Mouse (Mus musculus) midbrain, embryonic 13.5 days (tissue): Measurements from ENCODE around the gene Acvr1b. TPM values are rescaled to one million over a fixed set of nuclear protein-coding genes. Genes with fewer than 3 reads are reported as not detected.

Experiments used
- ATAC-seq: fragments of 200-750 bp; cut with Nextera tagmentation; 2 replicates; pipeline ENCODE4 v1.8.0; 2017; ENCODE audit warnings: mild to moderate bottlenecking, moderate TSS enrichment, moderate library complexity
- H3K27ac ChIP-seq: fragments of 300-500 bp; sonication (generic); 2 replicates; pipeline ENCODE4 v1.5.1; 2015; ENCODE audit warnings: inconsistent platforms, mild to moderate bottlenecking, moderate library complexity
- H3K27me3 ChIP-seq: fragments of 300-500 bp; sonication (generic); 2 replicates; pipeline ENCODE4 v1.6.1; 2015; ENCODE audit warnings: mild to moderate bottlenecking, inconsistent platforms
- H3K36me3 ChIP-seq: fragments of 300-500 bp; sonication (generic); 2 replicates; pipeline ENCODE4 v1.6.1; 2015; ENCODE audit warnings: mild to moderate bottlenecking, inconsistent platforms
- H3K4me1 ChIP-seq: fragments of 300-500 bp; sonication (generic); replicated peaks from 2 replicates; pipeline ENCODE4 v1.6.1; 2015; ENCODE audit warnings: inconsistent platforms
- H3K4me2 ChIP-seq: fragments of 300-500 bp; sonication (generic); replicated peaks from 2 replicates; pipeline ENCODE4 v1.6.1; 2015; ENCODE audit warnings: moderate library complexity, mild to moderate bottlenecking, inconsistent platforms
- H3K4me3 ChIP-seq: fragments of 300-500 bp; sonication (generic); replicated peaks from 2 replicates; pipeline ENCODE4 v1.5.1; 2015; ENCODE audit warnings: mild to moderate bottlenecking, inconsistent platforms
- H3K9ac ChIP-seq: fragments of 300-500 bp; sonication (generic); replicated peaks from 2 replicates; pipeline ENCODE4 v1.6.1; 2015; ENCODE audit warnings: mild to moderate bottlenecking, inconsistent platforms
- H3K9me3 ChIP-seq: fragments of 300-500 bp; sonication (generic); 2 replicates; pipeline ENCODE4 v1.6.1; 2016; ENCODE audit warnings: mild to moderate bottlenecking, inconsistent platforms
- WGBS: fragments of 180-500 bp; shearing (Covaris S2); methylation state at CpG from one replicate; pipeline ENCODE4 v1.1.7; 2015; 5-methylcytosine and 5-hydroxymethylcytosine counted together
- polyA plus RNA-seq: library from polyadenylated mRNA; unstranded; fragments of >200 nt; fragmentation: Nextera tagmentation; extraction: Ambion mirVana; gene quantifications from 2 replicates; pipeline ENCODE4 v1.2.1, GENCODE M21; 2015

The Acvr1b gene
- polyA plus RNA-seq, 1 experiment from 2014 or later, result 19.2 TPM

GRCm38 (mm10) chr15:101251930-101252329 lies 78.1 kb downstream of the Acvr1b start:
- 88% methylated on average over 5 of the region's 5 CpGs for WGBS
- Histone ChIP-seq H3K9ac (no peak overlapping the region), H3K36me3 (no peaks in the 10 kb centered on the region), H3K4me3 (no peak overlapping the region), H3K27me3 (peaks cover 31% of the 10 kb centered on the region), H3K4me2 (no peak overlapping the region), H3K9me3 (no peaks in the 10 kb centered on the region), H3K4me1 (peaks cover 12% of the 10 kb centered on the region), H3K27ac (no peak overlapping the region)
- ATAC-seq, result no peak

GRCm38 (mm10) chr15:101252614-101253013 lies 78.7 kb downstream of the Acvr1b start:
- no peaks in the 10 kb centered on the region for H3K36me3 ChIP-seq
- H3K27ac ChIP-seq, result no peak overlapping the region
- ATAC-seq, result no peak
- H3K4me3 ChIP-seq, result no peak overlapping the region
- H3K4me2 ChIP-seq, result no peak overlapping the region
- H3K4me1 ChIP-seq, result peaks cover 8% of the 10 kb centered on the region; the same call in 1 of the 2 replicates
- H3K9me3 ChIP-seq, result no peaks in the 10 kb centered on the region
- H3K9ac ChIP-seq, result no peak overlapping the region
- H3K27me3 ChIP-seq, result peaks cover 31% of the 10 kb centered on the region; the same call in 1 of the 2 replicates
- WGBS, result 89% methylated on average over 6 of the region's 6 CpGs

GRCm38 (mm10) chr15:101253563-101253885 lies 79.7 kb downstream of the Acvr1b start:
- WGBS, result 33% methylated on average over 3 of the region's 3 CpGs
- Histone ChIP-seq H3K9me3 (no peaks in the 10 kb centered on the region), H3K27ac (no peak overlapping the region), H3K4me3 (peak overlapping the region; percentile 64), H3K4me1 (peaks cover 8% of the 10 kb centered on the region; the same call in 1 of the 2 replicates), H3K27me3 (peaks cover 29% of the 10 kb centered on the region; the same call in 1 of the 2 replicates), H3K4me2 (peak overlapping the region; percentile 83), H3K36me3 (no peaks in the 10 kb centered on the region), H3K9ac (peak overlapping the region; percentile 87)
- ATAC-seq, result peak; percentile 59

GRCm38 (mm10) chr15:101253886-101254795 lies 80.3 kb downstream of the Acvr1b start, which contains the start of gene Nr4a1:
Gene Nr4a1 (plus strand): TSS chr15:101254269.
- peak; percentile 79 for ATAC-seq
- peak within 1 kb of the TSS; percentile 83 for H3K4me2 ChIP-seq
- H3K27ac ChIP-seq, result peak within 1 kb of the TSS; percentile 56
- no peaks in the 10 kb centered on the region for H3K36me3 ChIP-seq
- H3K9me3 ChIP-seq, result no peaks in the 10 kb centered on the region
- peak within 1 kb of the TSS; percentile 64 for H3K4me3 ChIP-seq
- peaks cover 8% of the 10 kb centered on the region; the same call in 1 of the 2 replicates for H3K4me1 ChIP-seq
- H3K9ac ChIP-seq, result peak within 1 kb of the TSS; percentile 87
- WGBS, result under 1% methylated on average over 82 of the region's 82 CpGs
- H3K27me3 ChIP-seq, result peaks cover 29% of the 10 kb centered on the region; the same call in 1 of the 2 replicates

GRCm38 (mm10) chr15:101255842-101256462 lies 82.1 kb downstream of the Acvr1b start:
- Histone ChIP-seq H3K27ac (no peak overlapping the region), H3K4me2 (no peak overlapping the region), H3K4me1 (peaks cover 12% of the 10 kb centered on the region; the same call in 1 of the 2 replicates), H3K27me3 (peaks cover 29% of the 10 kb centered on the region; the same call in 1 of the 2 replicates), H3K9me3 (no peaks in the 10 kb centered on the region), H3K9ac (no peak overlapping the region), H3K36me3 (no peaks in the 10 kb centered on the region), H3K4me3 (no peak overlapping the region)
- 83% methylated on average over 7 of the region's 7 CpGs for WGBS
- no peak for ATAC-seq

- no peak for ATAC-seq
- H3K27me3 ChIP-seq, result peaks cover 25% of the 10 kb centered on the region; the same call in 1 of the 2 replicates
- no peak overlapping the region for H3K27ac ChIP-seq
- H3K4me2 ChIP-seq, result no peak overlapping the region
- no peak overlapping the region for H3K4me3 ChIP-seq
- no peaks in the 10 kb centered on the region for H3K9me3 ChIP-seq
- H3K36me3 ChIP-seq, result no peaks in the 10 kb centered on the region
- 78% methylated on average over 14 of the region's 14 CpGs for WGBS
- H3K4me1 ChIP-seq, result peaks cover 12% of the 10 kb centered on the region; the same call in 1 of the 2 replicates
- no peak overlapping the region for H3K9ac ChIP-seq
Measured at GRCm38 (mm10) chr15:101256463-101257206, 82.8 kb downstream of the Acvr1b start.

- ATAC-seq, result no peak
- H3K9me3 ChIP-seq, result no peaks in the 10 kb centered on the region
- H3K9ac ChIP-seq, result no peak overlapping the region
- no peak overlapping the region for H3K4me3 ChIP-seq
- 94% methylated on average over 11 of the region's 11 CpGs for WGBS
- H3K27ac ChIP-seq, result no peak overlapping the region
- H3K27me3 ChIP-seq, result peaks cover 12% of the 10 kb centered on the region; the same call in 1 of the 2 replicates
- peaks cover 12% of the 10 kb centered on the region; the same call in 1 of the 2 replicates for H3K4me1 ChIP-seq
- H3K36me3 ChIP-seq, result no peaks in the 10 kb centered on the region
- no peak overlapping the region for H3K4me2 ChIP-seq
Measured at GRCm38 (mm10) chr15:101258420-101258819, 84.6 kb downstream of the Acvr1b start.

- no peak for ATAC-seq
- WGBS, result 70% methylated on average over 3 of the region's 3 CpGs
- no peak overlapping the region for H3K27ac ChIP-seq
Measured at GRCm38 (mm10) chr15:101259922-101260321, 86.1 kb downstream of the Acvr1b start.

GRCm38 (mm10) chr15:101260387-101260786 lies 86.5 kb downstream of the Acvr1b start:
- no peak overlapping the region for H3K27ac ChIP-seq
- no peak for ATAC-seq
- H3K9ac ChIP-seq, result no peak overlapping the region
- H3K9me3 ChIP-seq, result no peaks in the 10 kb centered on the region
- no peaks in the 10 kb centered on the region for H3K36me3 ChIP-seq
- H3K27me3 ChIP-seq, result peaks cover 12% of the 10 kb centered on the region
- H3K4me2 ChIP-seq, result no peak overlapping the region
- H3K4me3 ChIP-seq, result no peak overlapping the region
- 74% methylated on average over 10 of the region's 10 CpGs for WGBS
- H3K4me1 ChIP-seq, result 0 out of 2 replicates have a peak, but pooled peaks cover 4% of the 10 kb centered on the region

More at GRCm38 (mm10) chr15:101259922-101260321, 86.1 kb downstream of the Acvr1b start:
- Histone ChIP-seq H3K36me3 (no peaks in the 10 kb centered on the region), H3K4me2 (no peak overlapping the region), H3K9ac (no peak overlapping the region), H3K27me3 (peaks cover 9% of the 10 kb centered on the region; the same call in 1 of the 2 replicates), H3K4me3 (no peak overlapping the region), H3K9me3 (no peaks in the 10 kb centered on the region), H3K4me1 (peaks cover 5% of the 10 kb centered on the region; the same call in 1 of the 2 replicates)

GRCm38 (mm10) chr15:101260874-101261622 lies 87.2 kb downstream of the Acvr1b start:
- Histone ChIP-seq H3K36me3 (no peaks in the 10 kb centered on the region), H3K4me1 (peaks cover 10% of the 10 kb centered on the region), H3K27ac (peak overlapping the region; percentile 25; the same call in 1 of the 2 replicates), H3K4me3 (no peak overlapping the region), H3K4me2 (no peak overlapping the region), H3K27me3 (peaks cover 17% of the 10 kb centered on the region), H3K9ac (no peak overlapping the region), H3K9me3 (no peaks in the 10 kb centered on the region)
- no peak for ATAC-seq
- WGBS, result 74% methylated on average over 13 of the region's 13 CpGs

GRCm38 (mm10) chr15:101262502-101262901 lies 88.6 kb downstream of the Acvr1b start:
- no peak overlapping the region for H3K4me2 ChIP-seq
- no peak for ATAC-seq
- H3K27me3 ChIP-seq, result peaks cover 24% of the 10 kb centered on the region
- no peak overlapping the region for H3K27ac ChIP-seq
- WGBS, result 70% methylated on average over 5 of the region's 5 CpGs
- H3K9ac ChIP-seq, result no peak overlapping the region
- H3K36me3 ChIP-seq, result no peaks in the 10 kb centered on the region
- H3K4me3 ChIP-seq, result no peak overlapping the region
- H3K4me1 ChIP-seq, result peaks cover 25% of the 10 kb centered on the region
- H3K9me3 ChIP-seq, result no peaks in the 10 kb centered on the region
